In genomic region chr10:60173035-60173434, GRCm38 (mm10) we compare ENCODE assay signal across 8 mouse cellular contexts. TPM values are rescaled to one million over a fixed set of nuclear protein-coding genes. Genes with fewer than 3 reads are reported as not detected.
DNase-seq lines count a peak whose midpoint lies in the region; ATAC-seq lines count a peak whose summit lies in the region.

No protein-coding gene starts in this region.

- no peak overlapping the region for H3K4me3 ChIP-seq in kidney, embryonic 16.5 days (ENCODE audit: low read length)

- peak; percentile 64 for DNase-seq in kidney, postnatal 10 days
- no peak for DNase-seq in kidney, adult 8-10 months
- DNase-seq in adrenal gland, postnatal 14 days: peak; percentile 90
- DNase-seq in gonadal fat pad, adult 2 months (ENCODE audit: low read depth): peak; percentile 34
- DNase-seq in lung, postnatal 10 days: peak; percentile 77
- no peak for DNase-seq in spleen, adult 12 weeks (ENCODE audit: low spot score)

- no peak overlapping the region for H3K9ac ChIP-seq in kidney, embryonic 16.5 days (replicated peaks; ENCODE audit: low read length)

- H3K36me3 ChIP-seq in kidney, embryonic 16.5 days (ENCODE audit: insufficient read depth, low read length): no peaks in the 10 kb centered on the region

- H3K4me1 ChIP-seq in kidney, embryonic 16.5 days (ENCODE audit: insufficient read depth, low read length): no peaks in the 10 kb centered on the region

- H3K9me3 ChIP-seq in kidney, embryonic 16.5 days (ENCODE audit: low read length): no peaks in the 10 kb centered on the region

- 51% methylated on average over 10 of the region's 10 CpGs for WGBS in kidney, embryonic 16.5 days

- no peak for ATAC-seq in CD4-positive, CD25-positive, alpha-beta regulatory T cell, adult 4 months
- ATAC-seq in kidney, embryonic 16.5 days (ENCODE audit: low FRiP score, low TSS enrichment): no peak

- no peak overlapping the region for H3K27ac ChIP-seq in kidney, embryonic 16.5 days (ENCODE audit: low read length)

- H3K27me3 ChIP-seq in kidney, embryonic 16.5 days (ENCODE audit: insufficient read depth, low read length): no peaks in the 10 kb centered on the region

- H3K4me2 ChIP-seq in kidney, embryonic 16.5 days (replicated peaks; ENCODE audit: low read depth, low read length): no peak overlapping the region

RNA-seq across cellular contexts. Expression of gene Chst3, which starts 46.0 kb away (rescaled TPM):
- total RNA-seq in adrenal gland, postnatal 14 days (2021): 2.0 and 5.4 TPM in 2 replicates
- 1.2 and 1.4 TPM in 2 replicates for polyA plus RNA-seq in gonadal fat pad, adult 2 months (2012; rRNA removed)
- under 1 TPM; 0.11 to 0.51 TPM for polyA plus RNA-seq in CD4-positive, CD25-positive, alpha-beta regulatory T cell, adult 4 months (2017; shearing (Covaris generic))
- polyA plus RNA-seq in kidney, embryonic 16.5 days (2015; fragmentation: Nextera tagmentation; extraction: Ambion mirVana): 2.1 and 2.2 TPM in 2 replicates

Comparison
In these comparisons a context has a peak if more than half of its experiments do, and no peak if none do; other contexts are left out.
1. DNase-seq: peak in kidney, postnatal 10 days (single experiment), adrenal gland, postnatal 14 days (single experiment), gonadal fat pad, adult 2 months (single experiment) and lung, postnatal 10 days (single experiment); none in kidney, adult 8-10 months (0 of 2) and spleen, adult 12 weeks (single experiment).